Mouse (Mus musculus): ENCODE data around the gene Col7a1. TPM values are rescaled to one million over a fixed set of nuclear protein-coding genes. Genes with fewer than 3 reads are reported as not detected.

Col7a1 gene
- polyA plus RNA-seq, 1 experiment from 2014 or later: 3.6 TPM

GRCm38 (mm10) chr9:109007025-109007780 lies 53.8 kb downstream of the Col7a1 start:
- no peak for ATAC-seq (ENCODE audit: low FRiP score, low read depth)
- H3K36me3 ChIP-seq: 0 out of 2 replicates have a peak, but pooled peaks cover 13% of the 10 kb centered on the region
- H3K4me3 ChIP-seq: no peak overlapping the region
- no peaks in the 10 kb centered on the region for H3K9me3 ChIP-seq
- H3K27ac ChIP-seq (replicated peaks): no peak overlapping the region
- H3K27me3 ChIP-seq: no peaks in the 10 kb centered on the region
- 87% methylated on average over 21 of the region's 21 CpGs for WGBS
- no peaks in the 10 kb centered on the region; the same call in 1 of the 2 replicates for H3K4me1 ChIP-seq
- no peak overlapping the region for H3K9ac ChIP-seq (replicated peaks)
- H3K4me2 ChIP-seq (replicated peaks): no peak overlapping the region

- Histone ChIP-seq H3K9ac (replicated peaks) (no peak overlapping the region), H3K4me3 (no peak overlapping the region), H3K36me3 (0 out of 2 replicates have a peak, but pooled peaks cover 13% of the 10 kb centered on the region), H3K27ac (replicated peaks) (no peak overlapping the region), H3K27me3 (no peaks in the 10 kb centered on the region), H3K4me2 (replicated peaks) (no peak overlapping the region), H3K4me1 (no peaks in the 10 kb centered on the region; the same call in 1 of the 2 replicates), H3K9me3 (no peaks in the 10 kb centered on the region)
- no peak for ATAC-seq (ENCODE audit: low FRiP score, low read depth)
- 78% methylated on average over 9 of the region's 9 CpGs for WGBS
These were observed 54.7 kb downstream of the Col7a1 start for GRCm38 (mm10) chr9:109008081-109008480.

- Histone ChIP-seq H3K4me2 (replicated peaks) (no peak overlapping the region), H3K4me3 (no peak overlapping the region), H3K27me3 (no peaks in the 10 kb centered on the region), H3K9ac (replicated peaks) (no peak overlapping the region), H3K27ac (replicated peaks) (no peak overlapping the region), H3K36me3 (0 out of 2 replicates have a peak, but pooled peaks cover 13% of the 10 kb centered on the region), H3K9me3 (no peaks in the 10 kb centered on the region), H3K4me1 (no peaks in the 10 kb centered on the region; the same call in 1 of the 2 replicates)
- no peak for ATAC-seq (ENCODE audit: low FRiP score, low read depth)
- 70% methylated on average over 10 of the region's 10 CpGs for WGBS
These were observed 55.7 kb downstream of the Col7a1 start for GRCm38 (mm10) chr9:109008994-109009635.

- H3K9ac ChIP-seq (replicated peaks): no peak overlapping the region
- H3K9me3 ChIP-seq: no peaks in the 10 kb centered on the region
- no peak overlapping the region for H3K4me2 ChIP-seq (replicated peaks)
- 65% methylated on average over 17 of the region's 17 CpGs for WGBS
- H3K27ac ChIP-seq (replicated peaks): no peak overlapping the region
- no peaks in the 10 kb centered on the region; the same call in 1 of the 2 replicates for H3K4me1 ChIP-seq
- H3K27me3 ChIP-seq: no peaks in the 10 kb centered on the region
- H3K4me3 ChIP-seq: no peak overlapping the region
- ATAC-seq (ENCODE audit: low FRiP score, low read depth): no peak
- 0 out of 2 replicates have a peak, but pooled peaks cover 13% of the 10 kb centered on the region for H3K36me3 ChIP-seq
These were observed 56.4 kb downstream of the Col7a1 start for GRCm38 (mm10) chr9:109009636-109010315.

GRCm38 (mm10) chr9:109010316-109010690 lies 56.9 kb downstream of the Col7a1 start:
- Histone ChIP-seq H3K9me3 (no peaks in the 10 kb centered on the region), H3K36me3 (0 out of 2 replicates have a peak, but pooled peaks cover 13% of the 10 kb centered on the region), H3K9ac (replicated peaks) (no peak overlapping the region), H3K4me2 (replicated peaks) (no peak overlapping the region), H3K27ac (replicated peaks) (no peak overlapping the region), H3K4me1 (no peaks in the 10 kb centered on the region; the same call in 1 of the 2 replicates), H3K27me3 (no peaks in the 10 kb centered on the region), H3K4me3 (no peak overlapping the region)
- 90% methylated on average over 14 of the region's 14 CpGs for WGBS
- ATAC-seq (ENCODE audit: low FRiP score, low read depth): no peak

GRCm38 (mm10) chr9:109015397-109015796 lies 62.0 kb downstream of the Col7a1 start:
- Histone ChIP-seq H3K4me2 (replicated peaks) (no peak overlapping the region), H3K27me3 (no peaks in the 10 kb centered on the region), H3K4me3 (no peak overlapping the region), H3K4me1 (no peaks in the 10 kb centered on the region), H3K36me3 (0 out of 2 replicates have a peak, but pooled peaks cover 9% of the 10 kb centered on the region), H3K27ac (replicated peaks) (no peak overlapping the region), H3K9me3 (no peaks in the 10 kb centered on the region), H3K9ac (replicated peaks) (no peak overlapping the region)
- no peak for ATAC-seq (ENCODE audit: low FRiP score, low read depth)
- WGBS: 85% methylated on average over 8 of the region's 8 CpGs

- Histone ChIP-seq H3K9me3 (no peaks in the 10 kb centered on the region), H3K27me3 (no peaks in the 10 kb centered on the region), H3K4me3 (no peak overlapping the region), H3K27ac (replicated peaks) (no peak overlapping the region), H3K4me2 (replicated peaks) (no peak overlapping the region), H3K4me1 (no peaks in the 10 kb centered on the region), H3K36me3 (no peaks in the 10 kb centered on the region), H3K9ac (replicated peaks) (no peak overlapping the region)
- 75% methylated on average over 11 of the region's 11 CpGs for WGBS
- ATAC-seq (ENCODE audit: low FRiP score, low read depth): no peak
These were observed 63.7 kb downstream of the Col7a1 start for GRCm38 (mm10) chr9:109016973-109017604.

- no peak overlapping the region for H3K9ac ChIP-seq (replicated peaks)
- no peak overlapping the region for H3K27ac ChIP-seq (replicated peaks)
- 87% methylated on average over 4 of the region's 4 CpGs for WGBS
- no peaks in the 10 kb centered on the region for H3K4me1 ChIP-seq
- ATAC-seq (ENCODE audit: low FRiP score, low read depth): no peak
- no peaks in the 10 kb centered on the region for H3K36me3 ChIP-seq
- H3K4me2 ChIP-seq (replicated peaks): no peak overlapping the region
- H3K27me3 ChIP-seq: no peaks in the 10 kb centered on the region
- no peaks in the 10 kb centered on the region for H3K9me3 ChIP-seq
- H3K4me3 ChIP-seq: no peak overlapping the region
These were observed 68.0 kb downstream of the Col7a1 start for GRCm38 (mm10) chr9:109021428-109021827.

- no peaks in the 10 kb centered on the region for H3K4me1 ChIP-seq
- no peaks in the 10 kb centered on the region for H3K9me3 ChIP-seq
- H3K36me3 ChIP-seq: no peaks in the 10 kb centered on the region
- no peaks in the 10 kb centered on the region for H3K27me3 ChIP-seq
- no peak overlapping the region for H3K9ac ChIP-seq (replicated peaks)
- no peak overlapping the region for H3K27ac ChIP-seq (replicated peaks)
- WGBS: 89% methylated on average over 17 of the region's 17 CpGs
- no peak overlapping the region for H3K4me3 ChIP-seq
- no peak for ATAC-seq (ENCODE audit: low FRiP score, low read depth)
- no peak overlapping the region for H3K4me2 ChIP-seq (replicated peaks)
These were observed 69.7 kb downstream of the Col7a1 start for GRCm38 (mm10) chr9:109022866-109023685.

GRCm38 (mm10) chr9:109027521-109027920 lies 74.1 kb downstream of the Col7a1 start:
- H3K4me2 ChIP-seq (replicated peaks): no peak overlapping the region
- no peak overlapping the region for H3K27ac ChIP-seq (replicated peaks)
- H3K9ac ChIP-seq (replicated peaks): no peak overlapping the region
- H3K4me1 ChIP-seq: no peaks in the 10 kb centered on the region
- 87% methylated on average over 8 of the region's 8 CpGs for WGBS
- H3K9me3 ChIP-seq: no peaks in the 10 kb centered on the region
- peaks cover 9% of the 10 kb centered on the region; the same call in 1 of the 2 replicates for H3K36me3 ChIP-seq
- H3K27me3 ChIP-seq: no peaks in the 10 kb centered on the region
- H3K4me3 ChIP-seq: no peak overlapping the region
- no peak for ATAC-seq (ENCODE audit: low FRiP score, low read depth)

- WGBS: 85% methylated on average over 3 of the region's 3 CpGs
- ATAC-seq (ENCODE audit: low FRiP score, low read depth): no peak
- no peaks in the 10 kb centered on the region for H3K27me3 ChIP-seq
- peaks cover 9% of the 10 kb centered on the region; the same call in 1 of the 2 replicates for H3K36me3 ChIP-seq
- no peaks in the 10 kb centered on the region for H3K4me1 ChIP-seq
- H3K27ac ChIP-seq (replicated peaks): no peak overlapping the region
- H3K9me3 ChIP-seq: no peaks in the 10 kb centered on the region
- H3K9ac ChIP-seq (replicated peaks): no peak overlapping the region
- no peak overlapping the region for H3K4me2 ChIP-seq (replicated peaks)
- no peak overlapping the region for H3K4me3 ChIP-seq
These were observed 75.0 kb downstream of the Col7a1 start for GRCm38 (mm10) chr9:109028421-109028820.

Measured in midbrain, embryonic 12.5 days (tissue).